Mouse (Mus musculus): ENCODE data around the gene Mettl16. TPM values are rescaled to one million over a fixed set of nuclear protein-coding genes. Genes with fewer than 3 reads are reported as not detected.

Gene Mettl16
- polyA plus RNA-seq, 1 experiment from 2014 or later: 55.4 TPM

- Histone ChIP-seq H3K27ac (no peak overlapping the region), H3K4me2 (no peak overlapping the region), H3K4me1 (no peaks in the 10 kb centered on the region), H3K9ac (no peak overlapping the region), H3K9me3 (replicated peaks) (no peaks in the 10 kb centered on the region), H3K4me3 (replicated peaks) (no peak overlapping the region), H3K36me3 (no peaks in the 10 kb centered on the region), H3K27me3 (no peaks in the 10 kb centered on the region)
- WGBS: 70% methylated on average over 9 of the region's 9 CpGs
- no peak for ATAC-seq (replicated peaks; ENCODE audit: low FRiP score)
These were observed 19.1 kb upstream of the Mettl16 start for GRCm38 (mm10) chr11:74751352-74752066.

GRCm38 (mm10) chr11:74756631-74757030 is 14.0 kb upstream of the Mettl16 start:
- no peak overlapping the region for H3K9ac ChIP-seq
- WGBS: 55% methylated on average over 2 of the region's 2 CpGs
- no peak overlapping the region for H3K4me3 ChIP-seq (replicated peaks)

DNA sequence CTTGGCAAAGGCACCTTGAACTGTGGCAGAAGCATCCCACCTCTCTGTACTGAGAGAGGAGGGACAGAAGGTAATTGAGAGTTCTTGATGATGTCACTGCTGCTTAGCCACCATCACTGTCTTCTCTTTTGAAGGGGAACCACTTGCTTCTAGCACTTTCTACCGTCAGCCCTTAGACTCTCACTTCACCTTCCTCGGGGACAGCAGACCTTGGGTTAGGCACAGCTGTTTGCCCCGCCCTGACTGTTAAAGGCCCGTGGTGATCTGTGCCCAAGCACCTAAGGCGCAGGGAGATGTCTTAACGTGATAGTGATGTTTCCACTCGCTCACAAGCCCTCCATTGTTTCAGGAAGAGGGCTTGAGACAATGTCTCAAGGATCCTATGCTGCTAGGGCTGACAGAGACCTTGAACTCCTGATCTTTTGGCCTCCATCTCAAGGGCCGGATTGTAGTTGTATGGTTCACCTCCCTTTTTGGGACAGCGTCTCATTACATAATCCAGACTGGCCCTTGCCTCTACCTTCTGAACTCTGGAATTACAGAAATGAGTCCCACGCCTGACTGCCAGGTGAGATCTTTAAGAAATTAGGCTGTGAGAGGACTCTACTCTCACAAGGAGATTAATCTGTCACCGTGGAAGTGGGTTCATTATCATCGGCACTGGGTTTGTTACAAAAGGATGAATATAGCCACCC is 9.5 kb upstream of the Mettl16 start:
- ATAC-seq (replicated peaks; ENCODE audit: low FRiP score): no peak

More at GRCm38 (mm10) chr11:74756631-74757030, 14.0 kb upstream of the Mettl16 start:
- Histone ChIP-seq H3K36me3 (no peaks in the 10 kb centered on the region), H3K4me1 (no peaks in the 10 kb centered on the region), H3K4me2 (no peak overlapping the region), H3K27me3 (no peaks in the 10 kb centered on the region), H3K27ac (no peak overlapping the region), H3K9me3 (replicated peaks) (no peaks in the 10 kb centered on the region)
- no peak for ATAC-seq (replicated peaks; ENCODE audit: low FRiP score)

DNA sequence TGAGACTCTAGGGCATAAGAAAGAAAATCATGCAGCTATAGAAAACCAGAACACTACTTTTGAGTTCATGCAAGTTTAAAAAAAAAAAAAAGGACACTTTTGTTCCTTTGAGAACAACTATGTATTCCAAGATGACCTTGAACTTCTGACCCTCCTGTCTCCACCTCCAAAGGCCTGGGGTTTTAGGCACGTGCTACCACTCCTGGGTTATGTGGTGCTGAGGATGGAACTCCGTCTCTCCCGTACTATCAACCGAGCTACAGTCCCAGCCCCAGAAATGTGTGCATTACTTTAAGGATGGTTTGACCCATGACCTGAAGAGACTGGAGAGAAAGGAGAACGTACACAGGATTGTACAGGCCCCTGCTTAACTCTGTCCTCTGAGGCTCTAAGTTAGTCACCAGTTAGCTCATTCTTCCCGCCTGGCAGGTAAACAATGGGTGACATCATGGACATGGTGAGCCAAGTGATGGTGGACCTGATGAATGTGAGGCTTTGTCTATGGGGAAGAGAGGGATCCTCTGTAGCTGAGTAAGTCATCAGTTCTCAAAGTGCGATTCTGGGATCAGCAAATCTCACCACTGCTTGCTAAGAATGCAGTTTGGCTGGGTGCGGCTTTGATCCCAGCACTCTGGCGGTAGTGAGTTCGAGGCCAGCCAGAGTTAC is 6.5 kb upstream of the Mettl16 start:
- WGBS: 83% methylated on average over 10 of the region's 10 CpGs
- ATAC-seq (replicated peaks; ENCODE audit: low FRiP score): no peak
- no peak overlapping the region for H3K4me2 ChIP-seq
- no peak overlapping the region for H3K27ac ChIP-seq
- H3K27me3 ChIP-seq: no peaks in the 10 kb centered on the region
- no peaks in the 10 kb centered on the region for H3K9me3 ChIP-seq (replicated peaks)
- H3K36me3 ChIP-seq: no peaks in the 10 kb centered on the region
- no peaks in the 10 kb centered on the region for H3K4me1 ChIP-seq
- no peak overlapping the region for H3K9ac ChIP-seq
- H3K4me3 ChIP-seq (replicated peaks): no peak overlapping the region

More for the DNA sequence above, 9.5 kb upstream of the Mettl16 start:
- H3K9ac ChIP-seq: no peak overlapping the region
- H3K27ac ChIP-seq: no peak overlapping the region
- WGBS: 71% methylated on average over 12 of the region's 12 CpGs
- no peaks in the 10 kb centered on the region for H3K36me3 ChIP-seq
- H3K9me3 ChIP-seq (replicated peaks): no peaks in the 10 kb centered on the region
- no peak overlapping the region for H3K4me3 ChIP-seq (replicated peaks)
- H3K27me3 ChIP-seq: no peaks in the 10 kb centered on the region
- no peaks in the 10 kb centered on the region for H3K4me1 ChIP-seq
- no peak overlapping the region for H3K4me2 ChIP-seq

- H3K9ac ChIP-seq: no peak overlapping the region
- no peak overlapping the region for H3K4me2 ChIP-seq
- H3K27ac ChIP-seq: no peak overlapping the region
- H3K9me3 ChIP-seq (replicated peaks): no peaks in the 10 kb centered on the region
- 83% methylated on average over 4 of the region's 4 CpGs for WGBS
- H3K4me3 ChIP-seq (replicated peaks): no peak overlapping the region
- H3K27me3 ChIP-seq: no peaks in the 10 kb centered on the region
- peaks cover 15% of the 10 kb centered on the region for H3K4me1 ChIP-seq
- no peak for ATAC-seq (replicated peaks; ENCODE audit: low FRiP score)
- no peaks in the 10 kb centered on the region for H3K36me3 ChIP-seq
These were observed 3.2 kb upstream of the Mettl16 start for GRCm38 (mm10) chr11:74767469-74767868.

GRCm38 (mm10) chr11:74768045-74768444 is 2.6 kb upstream of the Mettl16 start:
- WGBS: 39% methylated on average over 6 of the region's 6 CpGs
- H3K4me1 ChIP-seq: peaks cover 16% of the 10 kb centered on the region
- H3K4me3 ChIP-seq (replicated peaks): no peak overlapping the region
- H3K27ac ChIP-seq: no peak overlapping the region
- no peaks in the 10 kb centered on the region for H3K9me3 ChIP-seq (replicated peaks)
- no peak for ATAC-seq (replicated peaks; ENCODE audit: low FRiP score)
- no peak overlapping the region for H3K4me2 ChIP-seq
- H3K9ac ChIP-seq: no peak overlapping the region
- no peaks in the 10 kb centered on the region for H3K27me3 ChIP-seq
- H3K36me3 ChIP-seq: no peaks in the 10 kb centered on the region

DNA sequence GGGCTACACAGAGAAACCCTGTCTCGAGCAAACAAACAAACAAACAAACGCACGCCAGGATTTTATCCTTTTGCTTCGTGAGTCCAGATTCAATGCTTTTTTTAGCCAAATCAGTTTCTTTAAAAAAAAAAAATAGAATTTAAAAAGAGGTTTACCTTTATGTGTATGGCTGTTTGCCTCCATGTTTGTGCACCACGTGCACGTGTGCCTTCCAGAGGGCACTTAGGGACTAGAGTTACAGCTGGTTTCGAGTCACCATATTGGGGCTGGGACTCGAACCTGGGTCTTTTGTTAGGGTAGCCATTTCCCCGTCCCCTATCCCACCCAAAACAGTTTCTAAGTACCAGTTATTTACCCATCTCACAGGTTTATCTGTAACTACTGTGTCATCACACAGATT is 593 bp upstream of the Mettl16 start:
- Histone ChIP-seq H3K27ac (peak overlapping the region; percentile 97), H3K9ac (peak overlapping the region; percentile 71), H3K4me2 (peak overlapping the region; percentile 72), H3K4me3 (replicated peaks) (peak overlapping the region; percentile 81), H3K4me1 (peaks cover 16% of the 10 kb centered on the region), H3K27me3 (no peaks in the 10 kb centered on the region), H3K9me3 (replicated peaks) (no peaks in the 10 kb centered on the region), H3K36me3 (peaks cover 19% of the 10 kb centered on the region)
- WGBS: 82% methylated on average over 9 of the region's 9 CpGs
- no peak for ATAC-seq (replicated peaks; ENCODE audit: low FRiP score)

GRCm38 (mm10) chr11:74771234-74771633 is 604 bp downstream of the Mettl16 start:
- 13% methylated on average over 8 of the region's 8 CpGs for WGBS

DNA sequence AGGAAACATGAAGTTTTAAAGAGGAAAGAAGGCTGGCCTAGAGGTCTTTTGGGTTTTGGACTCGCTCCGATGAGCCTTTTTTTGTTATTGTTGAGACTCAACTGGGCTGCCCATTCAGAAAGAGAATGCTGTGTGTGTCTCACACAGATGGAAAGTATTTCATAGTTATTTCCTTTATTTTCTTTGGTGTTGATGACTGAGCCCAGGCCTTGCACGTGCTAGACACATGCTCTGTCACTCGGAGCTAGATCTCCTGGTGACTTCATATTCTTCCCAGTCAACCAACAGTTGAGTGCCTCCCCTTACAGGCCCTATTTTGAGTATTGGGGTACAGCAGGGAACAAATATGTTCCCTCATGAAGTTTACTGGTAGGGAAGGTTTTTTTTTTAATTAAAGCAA is 1.0 kb downstream of the Mettl16 start:
- Histone ChIP-seq H3K36me3 (peaks cover 34% of the 10 kb centered on the region), H3K27ac (no peak overlapping the region), H3K4me3 (replicated peaks) (peak overlapping the region; percentile 81), H3K27me3 (no peaks in the 10 kb centered on the region), H3K4me1 (peaks cover 16% of the 10 kb centered on the region), H3K4me2 (peak overlapping the region; percentile 72), H3K9me3 (replicated peaks) (no peaks in the 10 kb centered on the region), H3K9ac (0 out of 2 replicates have a peak overlapping the region, but pooled peaks have one; percentile 71)
- no peak for ATAC-seq (replicated peaks; ENCODE audit: low FRiP score)
- 66% methylated on average over 4 of the region's 4 CpGs for WGBS

More at GRCm38 (mm10) chr11:74771234-74771633, 604 bp downstream of the Mettl16 start:
- Histone ChIP-seq H3K9ac (peak overlapping the region; percentile 71), H3K27me3 (no peaks in the 10 kb centered on the region), H3K4me2 (peak overlapping the region; percentile 72), H3K4me1 (peaks cover 16% of the 10 kb centered on the region), H3K36me3 (peaks cover 31% of the 10 kb centered on the region), H3K9me3 (replicated peaks) (no peaks in the 10 kb centered on the region), H3K4me3 (replicated peaks) (peak overlapping the region; percentile 81), H3K27ac (peak overlapping the region; percentile 97)
- ATAC-seq (replicated peaks; ENCODE audit: low FRiP score): peak; percentile 8; the same call in 1 of the 2 replicates

DNA sequence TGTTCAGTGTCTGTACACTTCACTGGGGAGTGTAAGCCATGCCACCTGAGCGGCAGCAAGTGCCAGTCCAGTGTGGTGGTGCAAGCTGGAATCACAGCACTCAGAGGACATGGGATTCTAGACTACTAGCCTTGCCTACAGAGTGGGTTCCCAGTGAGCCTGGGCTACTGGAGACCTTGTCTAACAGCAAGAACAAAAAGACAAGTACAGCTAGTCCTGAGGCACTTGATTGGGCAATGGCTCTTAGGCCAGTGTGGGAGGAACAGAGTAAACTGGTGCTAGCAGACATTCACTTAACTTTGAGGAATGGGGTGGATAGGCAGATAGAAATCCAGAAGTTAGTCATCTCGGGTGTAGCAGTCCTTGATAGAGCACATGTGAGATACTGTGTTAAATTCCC is 1.8 kb downstream of the Mettl16 start:
- no peak overlapping the region for H3K4me3 ChIP-seq (replicated peaks)
- WGBS: 85% methylated on average over 2 of the region's 2 CpGs
- ATAC-seq (replicated peaks; ENCODE audit: low FRiP score): no peak
- H3K9ac ChIP-seq: no peak overlapping the region
- peaks cover 16% of the 10 kb centered on the region for H3K4me1 ChIP-seq
- H3K9me3 ChIP-seq (replicated peaks): no peaks in the 10 kb centered on the region
- H3K4me2 ChIP-seq: no peak overlapping the region
- H3K36me3 ChIP-seq: peaks cover 41% of the 10 kb centered on the region
- H3K27me3 ChIP-seq: no peaks in the 10 kb centered on the region
- no peak overlapping the region for H3K27ac ChIP-seq

- no peak overlapping the region for H3K9ac ChIP-seq
- no peak for ATAC-seq (replicated peaks; ENCODE audit: low FRiP score)
- H3K4me2 ChIP-seq: no peak overlapping the region
- no peaks in the 10 kb centered on the region for H3K27me3 ChIP-seq
- peaks cover 92% of the 10 kb centered on the region for H3K36me3 ChIP-seq
- H3K4me1 ChIP-seq: no peaks in the 10 kb centered on the region
- no peaks in the 10 kb centered on the region for H3K9me3 ChIP-seq (replicated peaks)
- H3K27ac ChIP-seq: no peak overlapping the region
- H3K4me3 ChIP-seq (replicated peaks): no peak overlapping the region
- 93% methylated on average over 4 of the region's 4 CpGs for WGBS
These were observed 22.2 kb downstream of the Mettl16 start for GRCm38 (mm10) chr11:74792874-74793273.

DNA sequence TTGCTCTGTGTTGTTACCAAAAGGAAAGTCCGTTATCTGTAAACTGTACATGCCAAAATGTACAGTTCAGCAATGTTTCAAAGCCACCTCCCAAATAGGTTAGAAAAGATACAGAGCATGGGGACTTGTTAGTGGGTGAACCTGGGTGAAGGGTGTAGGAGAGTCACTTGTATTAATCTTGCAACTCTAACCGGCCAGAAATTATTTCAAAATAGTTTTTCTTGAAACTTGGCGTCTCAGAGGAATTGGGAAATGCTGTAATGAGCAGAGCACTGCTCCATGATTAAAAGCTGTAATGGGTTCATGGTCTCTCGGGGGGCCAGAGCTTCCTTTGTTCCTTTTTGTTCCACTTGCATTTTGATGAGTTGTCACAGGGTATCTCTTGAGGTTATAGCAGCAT is 30.0 kb downstream of the Mettl16 start:
- Histone ChIP-seq H3K9me3 (replicated peaks) (no peaks in the 10 kb centered on the region), H3K27ac (no peak overlapping the region), H3K4me1 (no peaks in the 10 kb centered on the region), H3K4me2 (no peak overlapping the region), H3K9ac (no peak overlapping the region), H3K27me3 (no peaks in the 10 kb centered on the region), H3K4me3 (replicated peaks) (no peak overlapping the region), H3K36me3 (peaks cover 87% of the 10 kb centered on the region)
- ATAC-seq (replicated peaks; ENCODE audit: low FRiP score): no peak
- WGBS: 91% methylated on average over 4 of the region's 4 CpGs
